Mouse (Mus musculus) left cerebral cortex, adult 8-10 months (tissue): ENCODE data around the gene Tnxb. TPM values are rescaled to one million over a fixed set of nuclear protein-coding genes. Genes with fewer than 3 reads are reported as not detected.
"Not testable (repeated sequence)": the region's sequence is repeated elsewhere in the genome, so short reads cannot be mapped to it uniquely, and the experiment has no call there.

Experiments
- DNase-seq, 2 experiments: peaks; one replicate each; pipeline ENCODE4 v3.0.0; 2022; ENCODE audit warnings: low spot score in 2 of 2
- total RNA-seq, 4 experiments: library from RNA; stranded (reverse); gene quantifications; 2 replicates each; pipeline ENCODE4 v1.2.4; 2022

Gene Tnxb
- total RNA-seq, 4 experiments from 2014 or later = 2.5 to 3.1 (median 2.8) TPM

DNA sequence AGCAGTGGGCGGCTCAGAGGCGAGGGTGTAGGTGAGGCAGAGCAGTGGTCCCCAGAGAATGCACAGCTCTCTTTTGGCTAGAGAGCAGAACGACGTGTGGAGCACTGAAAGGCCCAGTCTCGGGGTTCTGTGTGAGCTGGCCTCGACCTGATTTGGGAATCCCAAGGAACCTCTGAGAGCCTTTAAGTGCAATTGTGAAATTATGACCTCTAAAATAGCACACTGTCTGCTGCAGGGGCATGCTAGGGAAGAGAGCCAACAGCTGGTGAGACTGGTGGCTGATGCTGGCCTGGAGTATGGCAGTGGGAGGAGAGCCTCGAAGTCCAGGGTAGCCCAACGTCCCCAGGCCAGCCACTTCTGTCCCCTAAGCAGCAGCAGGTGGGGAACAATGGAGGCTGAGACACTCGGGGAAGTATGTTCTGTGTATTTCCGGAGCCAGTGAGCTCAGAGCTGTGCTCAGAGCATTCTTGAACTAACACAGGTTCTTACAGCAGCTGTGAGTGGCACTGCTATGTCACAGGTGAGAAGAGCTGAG, 13.4 kb downstream of the Tnxb start:
- DNase-seq = no peak

DNA sequence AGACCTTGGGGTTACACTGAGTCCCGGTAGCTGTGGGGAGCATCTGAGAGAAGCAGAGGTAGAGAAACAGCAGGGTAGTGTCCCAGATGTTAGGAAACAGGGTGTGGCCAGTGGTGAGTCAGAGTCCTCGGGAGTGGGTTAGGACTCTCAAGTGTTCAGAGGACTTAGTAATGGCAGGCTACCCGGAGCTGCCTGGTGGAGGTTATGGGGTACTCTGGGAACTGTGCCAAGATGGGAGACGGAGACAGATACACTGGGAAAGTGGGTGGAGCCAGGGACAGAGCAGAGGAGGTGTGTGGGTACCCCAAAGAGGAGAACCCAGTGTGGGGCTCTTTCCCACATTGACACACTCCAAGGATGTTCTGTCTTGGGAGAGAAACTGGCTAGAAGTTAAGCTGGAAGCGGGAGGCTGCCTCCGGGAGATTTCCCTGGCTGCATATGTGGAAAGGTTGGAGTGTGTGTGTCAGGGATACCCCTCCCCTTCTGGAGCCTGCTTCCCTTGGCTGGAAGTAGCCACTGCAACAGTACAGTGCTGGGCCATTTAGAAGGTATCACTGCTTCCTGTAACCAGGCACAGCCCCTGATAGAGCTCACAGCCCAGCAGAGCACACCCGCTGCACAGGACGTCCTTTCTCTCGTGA, 14.0 kb downstream of the Tnxb start:
- no peak for DNase-seq

DNA sequence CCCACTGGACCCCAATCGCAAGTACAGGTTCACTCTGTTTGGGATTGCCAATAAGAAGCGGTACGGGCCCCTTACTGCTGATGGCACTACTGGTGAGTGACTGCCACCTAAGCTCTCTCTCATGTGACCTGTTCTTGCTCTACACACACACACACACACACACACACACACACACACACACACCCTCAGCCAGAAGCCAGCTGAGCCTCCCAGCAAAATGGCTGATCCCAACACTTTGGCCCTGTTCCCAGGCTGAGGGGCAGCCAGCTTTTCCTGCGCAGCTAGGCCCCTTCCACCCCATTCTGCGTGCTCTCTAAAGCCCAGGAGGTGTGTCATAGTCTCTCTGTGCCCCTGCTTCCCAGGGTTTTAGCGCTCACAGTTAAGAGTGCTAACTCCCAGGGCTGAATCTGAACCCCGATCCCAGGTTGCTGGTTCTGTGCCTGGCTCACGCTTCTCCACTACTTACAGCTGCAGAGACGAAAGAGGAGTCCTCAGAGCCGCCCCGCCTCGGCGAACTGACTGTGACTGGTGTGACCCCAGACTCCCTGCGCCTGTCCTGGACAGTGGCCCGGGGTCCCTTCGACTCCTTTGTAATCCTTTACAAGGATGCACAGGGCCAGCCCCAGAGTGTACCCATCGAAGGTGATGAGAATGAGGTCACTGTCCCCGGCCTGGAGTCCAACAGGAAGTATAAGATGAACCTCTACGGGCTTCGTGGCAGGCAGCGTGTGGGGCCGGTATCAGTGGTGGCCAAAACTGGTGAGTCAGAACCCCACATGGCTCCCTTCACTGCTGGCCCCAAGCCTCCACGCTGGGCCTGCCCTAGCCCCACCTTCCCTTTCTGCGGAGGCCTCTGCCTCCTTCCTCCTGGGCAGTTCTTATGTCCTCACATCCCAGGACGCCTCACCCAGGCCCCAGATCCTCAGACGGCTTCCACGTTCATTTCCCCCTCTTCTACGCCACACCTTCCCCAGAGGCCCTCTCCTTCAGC, 15.1 kb downstream of the Tnxb start:
- DNase-seq = no peak

DNA sequence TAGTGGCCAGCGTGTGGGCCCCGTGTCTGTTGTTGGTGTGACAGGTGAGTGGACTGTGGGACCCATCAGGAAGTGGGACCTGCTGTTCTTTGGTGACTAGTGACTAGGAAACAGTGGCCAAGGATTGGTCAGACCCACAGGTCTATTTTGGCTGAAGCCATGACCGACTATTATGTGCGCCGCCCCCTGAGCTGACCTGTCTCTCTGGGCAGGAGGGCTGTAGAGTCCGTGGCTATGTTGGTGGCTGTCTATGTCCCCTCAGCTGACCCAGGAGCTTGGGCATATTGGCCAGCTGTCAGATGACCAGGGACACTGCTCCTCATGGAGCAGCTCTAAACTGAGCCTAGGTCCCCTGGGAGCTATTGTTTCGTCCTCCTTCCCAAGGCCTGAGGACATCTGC, 18.6 kb downstream of the Tnxb start:
- DNase-seq = no peak

DNA sequence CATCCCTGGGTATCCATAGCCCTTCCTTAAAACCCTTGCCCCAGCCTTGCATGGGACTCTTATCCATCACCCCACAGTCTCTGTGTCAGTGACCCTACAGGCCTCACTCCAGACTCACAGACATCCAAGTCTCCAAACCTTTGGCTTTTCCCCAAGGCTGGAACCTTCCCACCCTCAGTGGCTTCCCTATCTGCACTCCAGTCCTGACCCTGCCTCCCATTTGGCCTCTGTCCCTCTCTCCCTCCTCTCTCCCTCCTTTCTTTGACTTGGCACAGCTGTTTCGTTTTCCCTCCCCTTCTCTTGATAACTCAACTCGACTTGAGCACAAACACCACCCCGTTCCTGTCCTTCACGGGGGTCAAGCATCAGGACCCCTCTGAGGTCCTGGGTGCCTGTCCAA, 20.1 kb downstream of the Tnxb start:
- no peak for DNase-seq

DNA sequence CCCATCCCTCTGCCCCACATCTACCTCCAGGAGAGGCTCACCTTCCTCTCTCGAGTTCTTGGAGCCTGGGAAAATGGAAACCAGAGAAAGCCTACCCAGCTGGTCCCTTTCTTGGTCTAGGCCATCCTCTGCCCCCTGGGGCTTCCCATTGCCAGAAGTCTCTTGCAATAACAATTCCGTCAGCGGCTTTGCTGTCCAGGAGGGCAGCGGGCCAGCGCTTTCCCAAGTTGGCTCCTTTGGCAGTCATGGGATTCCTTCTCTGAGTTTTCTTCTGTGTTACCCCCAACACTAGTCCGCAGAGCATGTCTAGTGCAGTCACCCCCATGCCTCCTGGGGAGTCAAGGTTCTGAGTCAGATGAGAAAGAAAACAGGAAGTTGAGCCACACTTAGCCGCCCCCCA, 22.6 kb downstream of the Tnxb start:
- DNase-seq = no peak

DNA sequence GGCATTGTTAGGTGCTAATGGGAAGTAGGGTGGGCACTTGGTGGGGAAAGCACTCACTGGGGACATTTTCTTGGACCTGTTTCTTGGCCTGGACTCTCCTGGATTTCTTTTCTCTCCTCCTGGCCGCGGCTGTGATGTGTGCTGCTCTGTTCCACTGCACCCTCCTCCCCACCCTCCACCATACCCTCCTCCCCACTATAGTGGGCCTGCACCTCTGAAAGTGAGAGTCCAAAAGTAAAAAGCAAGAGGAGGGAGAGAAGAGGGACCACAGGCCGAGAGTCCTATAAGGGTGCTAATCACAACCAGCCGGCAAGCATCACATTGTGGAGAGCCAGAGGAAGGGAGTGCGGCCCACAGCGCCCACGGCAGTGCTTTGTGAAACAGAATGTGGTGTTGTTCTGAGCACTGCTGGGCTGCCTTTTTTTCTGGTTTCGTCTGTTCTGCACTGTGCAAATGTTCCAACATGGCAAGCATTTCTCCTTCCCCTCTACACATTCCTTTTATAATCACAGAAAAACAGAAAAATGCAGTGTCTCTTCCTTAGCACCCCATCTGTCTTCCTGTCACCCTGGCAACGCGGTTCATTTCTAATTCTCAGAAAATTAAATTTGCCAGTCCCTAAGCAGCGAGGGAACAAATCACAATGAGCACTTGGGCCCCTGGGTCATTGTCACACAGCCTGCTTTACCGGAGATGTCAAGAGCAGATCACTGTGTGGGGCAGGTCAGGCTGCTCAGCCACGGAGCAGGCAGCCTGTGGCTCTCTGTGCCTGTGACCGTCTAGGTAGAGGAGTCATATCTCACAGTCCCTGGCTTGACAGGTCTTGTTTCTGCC, 29.5 kb downstream of the Tnxb start:
- peak; percentile 30 to 78 for DNase-seq

DNA sequence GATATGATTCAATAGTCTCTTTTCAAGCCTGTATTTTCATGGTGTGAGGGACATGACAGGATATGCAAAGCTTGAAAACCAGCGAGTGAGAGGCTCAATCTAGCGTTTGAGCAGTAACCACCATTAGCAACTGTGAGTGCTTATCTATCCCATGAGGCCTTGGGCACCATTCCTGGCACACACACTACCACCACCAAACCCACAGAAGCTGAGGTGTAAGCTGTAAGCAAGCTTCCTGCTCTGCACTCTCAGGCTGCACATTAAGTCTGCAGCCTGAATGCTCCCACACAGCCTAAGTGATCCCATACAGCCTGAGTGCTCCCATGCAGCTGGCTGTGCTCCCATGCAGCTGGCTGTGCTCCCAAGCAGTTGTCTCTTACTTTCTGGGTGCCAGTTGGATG, 30.3 kb downstream of the Tnxb start:
- DNase-seq = peak in 1 of 2 experiments; percentile 56

DNA sequence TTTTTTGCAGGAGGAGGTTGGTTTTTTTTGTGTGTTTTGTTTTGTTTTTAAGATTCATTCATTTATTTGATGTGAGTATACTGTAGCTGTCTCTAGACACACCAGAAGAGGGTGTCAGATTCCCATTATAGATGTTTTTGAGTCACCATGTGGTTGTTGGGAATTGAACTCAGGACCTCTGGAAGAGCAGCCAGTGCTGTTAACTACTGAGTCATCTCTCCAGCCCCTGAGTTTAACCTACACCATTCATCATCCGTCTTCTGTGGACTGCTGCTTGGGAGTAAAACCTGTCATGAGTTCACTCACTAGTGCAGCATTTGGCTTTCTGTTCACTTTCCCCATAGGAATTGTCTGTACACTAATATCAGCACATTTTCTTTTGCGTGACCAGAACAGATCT, 36.1 kb downstream of the Tnxb start:
- not testable (repeated sequence) for DNase-seq

DNA sequence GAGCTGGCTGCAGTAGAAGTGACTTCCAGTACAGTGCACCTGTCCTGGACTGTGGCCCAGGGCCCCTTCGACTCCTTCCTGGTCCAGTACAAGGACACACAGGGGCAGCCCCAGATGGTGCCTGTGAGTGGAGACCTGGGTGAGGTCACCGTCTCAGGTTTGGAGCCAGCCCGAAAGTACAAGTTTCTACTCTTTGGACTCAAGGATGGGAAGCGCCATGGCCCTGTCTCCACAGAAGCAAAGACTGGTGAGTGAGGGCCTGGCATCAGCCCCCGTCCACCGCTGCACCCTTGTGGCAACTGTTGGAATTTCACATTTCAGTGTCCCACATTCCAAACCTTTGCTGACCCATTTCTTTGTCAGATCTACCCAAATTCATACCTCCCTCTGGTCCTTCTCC, 42.6 kb downstream of the Tnxb start:
- peak in 1 of 2 experiments; percentile 66 for DNase-seq

DNA sequence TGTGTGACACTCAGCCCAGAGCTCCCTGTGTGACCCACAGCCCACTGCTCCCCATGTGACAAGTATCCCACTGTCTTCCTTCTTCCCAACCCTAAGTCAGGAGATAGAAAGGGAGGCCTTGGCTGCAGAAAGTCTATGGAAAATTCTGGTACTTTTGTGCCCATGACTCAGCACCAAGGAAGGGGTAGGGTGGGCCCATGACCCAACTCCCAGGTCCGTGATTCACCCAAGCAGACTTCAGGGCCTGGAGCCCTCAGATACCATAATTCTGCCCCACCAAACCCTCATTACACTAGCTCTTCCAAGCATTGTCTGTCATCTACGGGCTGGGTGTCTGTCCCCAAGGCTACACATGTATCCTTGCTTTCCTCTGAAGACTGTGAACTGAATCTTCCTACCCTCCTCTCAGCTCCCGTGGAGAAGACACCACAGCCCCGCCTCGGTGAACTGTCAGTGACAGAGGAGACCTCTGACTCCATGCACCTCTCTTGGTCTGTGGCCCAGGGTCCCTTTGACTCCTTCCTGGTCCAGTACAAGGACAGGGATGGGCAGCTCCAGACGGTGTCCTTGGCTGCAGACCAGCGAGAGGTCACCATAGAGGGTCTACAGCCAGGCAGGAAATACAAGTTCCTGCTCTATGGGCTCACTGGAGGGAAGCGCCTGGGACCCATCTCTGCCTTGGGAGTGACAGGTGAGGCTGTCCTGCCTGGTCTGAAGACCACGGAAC, 44.0 kb downstream of the Tnxb start:
- not testable (repeated sequence) for DNase-seq

DNA sequence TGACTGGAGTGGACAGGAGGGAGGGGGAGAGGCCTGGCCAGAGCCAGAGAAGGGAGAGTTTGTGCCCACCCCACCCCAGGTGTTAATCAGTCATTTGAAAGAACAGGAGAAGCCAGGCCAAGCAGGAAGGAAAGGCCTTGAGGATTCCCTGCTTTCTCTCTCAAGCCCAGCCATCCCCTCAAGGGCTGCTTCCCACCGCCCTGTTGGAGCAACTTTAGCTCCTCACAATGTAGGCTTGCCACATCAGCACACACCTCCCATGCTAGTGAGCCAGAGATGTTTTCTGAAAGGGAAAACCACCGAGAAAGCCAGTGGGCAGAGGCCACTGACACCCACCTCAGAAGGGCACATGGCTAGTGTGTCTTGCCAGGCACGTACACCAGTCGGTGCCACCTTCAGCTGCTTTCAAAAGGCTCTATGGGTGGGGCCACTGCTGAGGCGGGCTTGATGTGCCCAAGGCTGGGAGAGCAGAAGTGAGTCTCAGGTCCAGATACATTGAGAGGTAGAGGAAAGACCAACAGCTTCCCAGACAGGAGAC, 44.6 kb downstream of the Tnxb start:
- not testable (repeated sequence) for DNase-seq

DNA sequence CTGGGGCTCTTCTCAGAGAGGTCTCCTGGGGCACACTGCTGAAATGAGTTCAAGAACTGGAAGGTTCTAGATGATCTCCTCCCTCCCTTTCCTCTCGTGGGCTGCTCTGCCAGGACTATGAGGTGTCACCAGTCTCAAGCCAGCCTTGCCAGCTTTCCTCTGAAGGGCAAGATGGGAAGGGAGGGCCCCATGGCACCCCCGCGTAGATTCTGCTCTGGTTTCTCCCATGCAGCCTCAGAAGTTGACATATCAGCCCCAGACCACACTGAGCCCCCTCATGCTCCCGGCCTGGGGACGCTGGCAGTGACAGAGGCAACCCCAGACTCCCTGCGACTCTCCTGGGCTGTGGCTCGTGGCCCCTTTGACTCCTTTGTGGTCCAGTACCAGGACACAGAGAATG, 45.1 kb downstream of the Tnxb start:
- DNase-seq = not testable (repeated sequence)

DNA sequence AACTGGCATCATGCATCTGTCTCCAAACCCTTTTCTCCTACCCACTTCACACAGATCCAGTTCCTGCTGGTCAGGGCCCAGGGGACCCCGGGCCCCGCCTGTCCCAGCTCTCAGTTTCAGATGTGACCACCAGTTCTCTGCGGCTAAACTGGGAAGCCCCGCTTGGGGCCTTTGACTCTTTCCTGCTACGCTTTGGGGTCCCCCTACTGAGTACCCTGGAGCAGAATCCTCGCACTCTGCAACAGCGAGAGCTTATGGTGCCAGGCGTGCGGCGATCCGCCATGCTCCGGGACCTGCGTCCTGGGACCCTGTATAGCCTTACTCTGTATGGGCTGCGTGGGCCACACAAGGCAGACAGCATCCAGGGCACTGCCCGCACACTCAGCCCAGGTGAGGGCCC, 45.9 kb downstream of the Tnxb start:
- no peak for DNase-seq

DNA sequence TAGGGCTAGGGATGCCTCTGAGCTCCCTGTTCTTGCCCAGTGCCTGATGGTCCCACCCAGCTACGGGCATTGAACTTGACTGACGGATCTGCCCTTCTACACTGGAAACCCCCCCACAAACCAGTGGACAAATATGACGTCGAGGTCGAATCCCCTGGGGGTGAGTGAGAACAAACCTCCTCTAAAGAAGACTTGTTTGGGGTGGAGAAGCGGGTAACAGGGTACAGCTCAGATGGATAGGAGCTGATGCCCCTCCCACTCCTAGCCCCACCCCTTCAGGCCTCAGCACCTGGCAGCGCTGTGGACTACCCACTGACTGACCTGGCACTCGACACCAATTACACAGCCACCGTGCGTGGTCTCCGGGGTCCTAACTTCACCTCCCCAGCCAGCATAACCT, 47.1 kb downstream of the Tnxb start:
- no peak for DNase-seq

DNA sequence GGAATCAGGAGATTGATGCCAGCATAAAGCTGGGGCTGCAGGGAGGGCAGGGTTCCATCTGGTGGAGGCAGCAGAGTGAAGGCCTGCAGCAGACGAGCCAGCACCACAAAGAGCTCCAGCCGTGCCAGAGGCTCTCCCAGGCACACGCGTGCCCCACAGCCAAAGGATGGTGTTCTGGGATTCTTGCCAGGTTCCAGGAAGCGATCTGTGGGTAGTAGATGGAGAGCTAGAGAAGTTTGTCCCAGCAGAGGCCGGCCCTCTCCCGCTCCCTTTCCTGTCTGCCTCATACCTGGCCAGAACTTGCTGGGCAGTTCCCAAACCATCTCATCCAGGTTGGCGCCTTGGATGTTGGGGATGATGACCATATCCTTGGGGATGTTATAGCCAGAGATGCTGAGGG, 49.6 kb downstream of the Tnxb start:
- DNase-seq = not testable (repeated sequence)

DNA sequence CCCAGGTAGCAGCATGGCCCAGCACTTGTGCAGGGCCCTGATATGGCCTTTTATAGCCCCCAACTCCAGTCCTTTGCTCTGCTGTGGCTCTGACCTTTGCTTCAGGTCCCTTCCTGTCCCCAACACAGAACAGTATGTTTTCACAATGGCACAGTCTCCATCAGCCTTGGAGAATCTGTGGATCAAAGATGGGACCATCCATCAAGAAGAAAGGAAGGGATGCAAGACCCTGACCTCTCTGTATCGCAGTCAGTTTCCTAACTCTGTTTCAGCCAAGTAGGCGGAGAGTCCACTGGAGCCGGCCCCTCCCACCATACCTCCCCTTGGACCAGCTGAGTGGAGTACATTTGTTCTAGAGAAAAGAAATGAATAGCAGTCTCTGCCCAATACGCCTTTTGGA, 51.9 kb downstream of the Tnxb start:
- DNase-seq = not testable (repeated sequence)

DNA sequence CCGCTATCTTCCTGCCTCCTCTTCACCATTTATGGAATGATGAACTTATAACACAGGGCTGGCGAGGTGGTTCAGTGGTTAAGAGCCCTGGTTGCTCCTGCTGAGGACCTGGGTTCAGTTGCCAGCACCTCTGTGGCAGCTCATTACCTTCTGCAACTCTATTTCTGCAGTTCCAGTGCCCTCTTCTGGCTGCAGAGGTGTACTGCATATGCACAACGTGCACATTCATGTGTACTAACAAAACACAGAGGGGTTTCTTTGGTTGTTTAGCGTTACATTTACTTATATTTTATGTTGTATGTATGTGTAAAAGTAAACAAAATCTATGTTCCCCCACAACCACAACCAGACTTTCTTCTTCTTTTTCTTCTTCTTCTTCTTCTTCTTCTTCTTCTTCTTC, 52.7 kb downstream of the Tnxb start:
- DNase-seq = no peak

DNA sequence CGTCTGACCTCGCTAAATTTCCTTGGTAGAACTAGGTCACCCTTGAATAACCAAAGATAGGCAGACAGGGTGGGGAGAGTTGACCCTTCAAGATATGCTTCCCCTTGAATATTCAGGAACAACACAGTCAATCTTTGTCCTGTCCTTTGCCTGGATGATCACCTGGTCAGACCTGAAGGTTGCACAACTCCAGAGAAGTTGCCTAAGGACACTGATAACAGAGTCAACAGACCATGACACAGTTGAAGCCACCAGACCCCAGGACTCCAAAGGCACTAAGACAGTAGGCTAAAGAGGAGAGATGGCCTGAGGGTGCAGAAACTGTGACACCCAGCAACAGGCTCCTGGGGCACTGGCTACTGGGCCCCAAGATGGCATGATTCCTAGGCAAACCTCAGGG, 57.6 kb downstream of the Tnxb start:
- DNase-seq = no peak

DNA sequence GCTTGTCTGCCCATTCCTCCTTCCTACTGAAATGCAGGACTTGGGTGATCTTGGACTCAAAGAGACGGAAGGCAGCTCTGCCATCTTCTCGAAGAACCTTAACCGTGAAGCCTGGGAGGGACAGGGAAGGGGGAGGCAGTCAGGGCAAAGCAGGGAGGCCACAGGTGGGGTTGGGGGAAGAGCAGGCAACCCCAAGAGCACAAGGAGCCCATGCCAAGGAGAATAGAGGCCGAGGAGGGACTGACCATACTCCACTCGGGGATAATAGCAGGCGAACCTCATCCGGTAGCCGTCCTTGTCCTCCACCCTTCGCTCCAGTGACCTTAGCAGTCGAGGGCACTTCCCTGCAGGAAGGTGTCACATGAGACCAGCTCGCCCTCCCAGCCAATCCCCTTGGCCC, 58.8 kb downstream of the Tnxb start:
- not testable (repeated sequence) for DNase-seq
